Comparison of ENCODE assay signal across 14 mouse cellular contexts in genomic region chr11:41792206-41792605, GRCm38 (mm10).
DNase-seq lines count a peak whose midpoint lies in the region.
"Had no signal": no experiment of that assay in that cellular context is flagged by ENCODE, and none has a peak within 500 bp of the region (broad histone marks: within the 10 kb centered on the region; RNA-seq: fewer than 3 reads in every experiment).

No protein-coding gene starts in this region.

- intact Hi-C loops in gastrocnemius, postnatal 36 days (cut with DNase I): no loop called here

- peak; percentile 23 for DNase-seq in adrenal gland, adult 8-10 months
- no peak for DNase-seq in adrenal gland, adult 18-20 months (ENCODE audit: low spot score in 2 of 2)
- DNase-seq in kidney, adult 9 months: peak; percentile 3
- no peak for DNase-seq in kidney, postnatal 25 days
- peak; percentile 8 for DNase-seq in embryo, embryonic 10.5 days (ENCODE audit: low spot score)
- DNase-seq in gastrocnemius, postnatal 36 days: no peak
- no peak for DNase-seq in testis, postnatal 14 days (ENCODE audit: low spot score)
- DNase-seq: cerebellum, adult 8-10 months; heart, postnatal 10 days; kidney, adult 11 months; kidney, postnatal 10 days; liver, postnatal 0 days; thymus, adult 18-20 months; thymus, postnatal 36 days had no signal

Comparison
In these comparisons a context has a peak if more than half of its experiments do, and no peak if none do; other contexts are left out.
1. DNase-seq: peak in adrenal gland, adult 8-10 months (single experiment), kidney, adult 9 months (single experiment) and embryo, embryonic 10.5 days (single experiment); none in adrenal gland, adult 18-20 months (0 of 2), kidney, postnatal 25 days (0 of 2), gastrocnemius, postnatal 36 days (0 of 2) and testis, postnatal 14 days (single experiment).